Comparison of ENCODE assay signal across 22 mouse cellular contexts in genomic region chr17:57229851-57230727, GRCm38 (mm10). TPM values are rescaled to one million over a fixed set of nuclear protein-coding genes. Genes with fewer than 3 reads are reported as not detected.
DNase-seq lines count a peak whose midpoint lies in the region; ATAC-seq and TF ChIP-seq lines count a peak whose summit lies in the region.
"Had no signal": no experiment of that assay in that cellular context is flagged by ENCODE, and none has a peak within 500 bp of the region (broad histone marks: within the 10 kb centered on the region; RNA-seq: fewer than 3 reads in every experiment).

No protein-coding gene starts in this region.

- H3K36me3 ChIP-seq in lung, embryonic 16.5 days (ENCODE audit: control insufficient read depth, insufficient read depth, low read length), result peaks cover 6% of the 10 kb centered on the region; the same call in 1 of the 2 replicates
- peaks cover 9% of the 10 kb centered on the region for H3K36me3 ChIP-seq in hindbrain, embryonic 10.5 days
- H3K36me3 ChIP-seq in heart, embryonic 11.5 days (ENCODE audit: control insufficient read depth, insufficient read depth, low read length), result peaks cover 4% of the 10 kb centered on the region; the same call in 1 of the 2 replicates

- DNase-seq in gastrocnemius, adult 2 months, result peak; percentile 13
- DNase-seq in gastrocnemius, postnatal 10 days, result no peak
- no peak for DNase-seq in lung, postnatal 36 days
- DNase-seq in hindbrain, embryonic 10.5 days (ENCODE audit: low spot score), result no peak
- DNase-seq: cerebellum, adult 2 months; cerebellum, postnatal 36 days; thymus, postnatal 14 days had no signal

- H3K27ac ChIP-seq in gastrocnemius, adult 2 months, result peak overlapping the region; percentile 64
- H3K27ac ChIP-seq in lung, embryonic 16.5 days (ENCODE audit: low read length), result no peak overlapping the region
- peak overlapping the region; percentile 39; the same call in 1 of the 2 replicates for H3K27ac ChIP-seq in bone marrow, adult 2 months (ENCODE audit: control insufficient read depth, insufficient read depth, low read depth, low read length, poor library complexity)
- no peak overlapping the region for H3K27ac ChIP-seq in hindbrain, embryonic 10.5 days
- no peak overlapping the region for H3K27ac ChIP-seq in heart, embryonic 11.5 days (ENCODE audit: low read depth, low read length)
- H3K27ac ChIP-seq: embryonic facial prominence, embryonic 10.5 days; hindbrain, embryonic 12.5 days; layer of hippocampus, adult 2 months; liver, embryonic 14.5 days; midbrain, embryonic 10.5 days had no signal

- 75% methylated on average over 15 of the region's 15 CpGs for WGBS in lung, embryonic 16.5 days
- 37% methylated on average over 15 of the region's 15 CpGs for WGBS in bone marrow, adult 2 months
- WGBS in hindbrain, embryonic 10.5 days, result 80% methylated on average over 15 of the region's 15 CpGs
- 74% methylated on average over 15 of the region's 15 CpGs for WGBS in heart, embryonic 11.5 days (ENCODE audit: insufficient replicate concordance)

- ATAC-seq in lung, embryonic 16.5 days (ENCODE audit: low read depth), result peak; percentile 4; the same call in 1 of the 2 replicates
- ATAC-seq in megakaryocyte, adult 5-6 weeks (ENCODE audit: poor library complexity, severe bottlenecking), result 0 out of 2 replicates have a peak, but pooled peaks have one; percentile 27
- ATAC-seq in heart, embryonic 11.5 days (replicated peaks; ENCODE audit: insufficient number of reproducible peaks, low FRiP score, low TSS enrichment), result no peak

- H3K9ac ChIP-seq in lung, embryonic 16.5 days (ENCODE audit: low read length), result no peak overlapping the region
- no peak overlapping the region for H3K9ac ChIP-seq in heart, embryonic 11.5 days (ENCODE audit: low read depth, low read length)
- H3K9ac ChIP-seq: hindbrain, embryonic 12.5 days; liver, embryonic 14.5 days had no signal

- no peaks in the 10 kb centered on the region for H3K9me3 ChIP-seq in lung, embryonic 16.5 days (ENCODE audit: control insufficient read depth, low read length)
- no peaks in the 10 kb centered on the region for H3K9me3 ChIP-seq in hindbrain, embryonic 10.5 days
- H3K9me3 ChIP-seq in heart, embryonic 11.5 days (replicated peaks; ENCODE audit: control insufficient read depth, low read length), result no peaks in the 10 kb centered on the region
- H3K9me3 ChIP-seq: embryonic facial prominence, embryonic 10.5 days; hindbrain, embryonic 12.5 days; midbrain, embryonic 10.5 days had no signal

- no peaks in the 10 kb centered on the region for H3K27me3 ChIP-seq in lung, embryonic 16.5 days (ENCODE audit: control insufficient read depth, insufficient read depth, low read depth, low read length)
- no peaks in the 10 kb centered on the region for H3K27me3 ChIP-seq in hindbrain, embryonic 10.5 days (ENCODE audit: insufficient read depth, poor library complexity, severe bottlenecking)
- H3K27me3 ChIP-seq in heart, embryonic 11.5 days (ENCODE audit: control insufficient read depth, insufficient read depth, low read length), result no peaks in the 10 kb centered on the region
- H3K27me3 ChIP-seq: hindbrain, embryonic 12.5 days had no signal

- TF ChIP-seq CTCF in gastrocnemius, adult 2 months (IDR thresholded peaks at IDR 0.05), result no peak
- TF ChIP-seq CTCF in bone marrow, adult 2 months (IDR thresholded peaks at IDR 0.05; ENCODE audit: control insufficient read depth, insufficient read depth, low read length), result no peak

- no peak for TF ChIP-seq POLR2A in bone marrow, adult 2 months (IDR thresholded peaks at IDR 0.05; ENCODE audit: borderline replicate concordance, control insufficient read depth, low read depth, low read length)

- H3K4me1 ChIP-seq in lung, embryonic 16.5 days (replicated peaks; ENCODE audit: control insufficient read depth, insufficient read depth, low read length), result peaks cover 11% of the 10 kb centered on the region; the same call in 1 of the 2 replicates
- H3K4me1 ChIP-seq in bone marrow, adult 2 months (ENCODE audit: control insufficient read depth, insufficient read depth, low read length), result peaks cover 9% of the 10 kb centered on the region
- H3K4me1 ChIP-seq in hindbrain, embryonic 10.5 days (replicated peaks), result no peaks in the 10 kb centered on the region; the same call in 1 of the 2 replicates
- H3K4me1 ChIP-seq in heart, embryonic 11.5 days (ENCODE audit: control insufficient read depth, insufficient read depth, low read length), result no peaks in the 10 kb centered on the region
- H3K4me1 ChIP-seq: hindbrain, embryonic 12.5 days; midbrain, embryonic 10.5 days had no signal

- H3K4me2 ChIP-seq in lung, embryonic 16.5 days (ENCODE audit: low read depth, low read length), result no peak overlapping the region
- H3K4me2 ChIP-seq in heart, embryonic 11.5 days, result no peak overlapping the region
- H3K4me2 ChIP-seq: hindbrain, embryonic 12.5 days had no signal

- no peak overlapping the region for H3K4me3 ChIP-seq in gastrocnemius, adult 2 months
- no peak overlapping the region for H3K4me3 ChIP-seq in lung, embryonic 16.5 days (ENCODE audit: low read length)
- H3K4me3 ChIP-seq in bone marrow, adult 2 months (replicated peaks; ENCODE audit: control insufficient read depth, low read depth, low read length), result no peak overlapping the region
- H3K4me3 ChIP-seq in hindbrain, embryonic 10.5 days, result no peak overlapping the region
- no peak overlapping the region for H3K4me3 ChIP-seq in heart, embryonic 11.5 days (ENCODE audit: low read depth, low read length)
- H3K4me3 ChIP-seq: embryonic facial prominence, embryonic 10.5 days; hindbrain, embryonic 12.5 days; layer of hippocampus, adult 2 months; midbrain, embryonic 10.5 days had no signal

- intact Hi-C loops in gastrocnemius, adult 2 months (cut with DNase I), result no loop called here

RNA-seq across cellular contexts. Expression of gene C3, which starts 2.2 kb away (rescaled TPM):
- 10 to 100 TPM; 10.3 to 24.5 TPM for total RNA-seq in gastrocnemius, adult 2 months (2021)
- 1 to 10 TPM; 1.6 to 3.5 TPM for total RNA-seq in gastrocnemius, postnatal 10 days (2021)
- polyA plus RNA-seq in lung, embryonic 16.5 days (2015; fragmentation: Nextera tagmentation; extraction: Ambion mirVana), result 3.2 and 8.4 TPM in 2 replicates
- polyA plus RNA-seq in bone marrow, adult 2 months (2011; ENCODE audit: insufficient read depth, insufficient read length, low replicate concordance, missing spikeins), result 68.1 and 221 TPM in 2 replicates
- 699 and 776 TPM in 2 replicates for total RNA-seq in megakaryocyte, adult 5-6 weeks (2015)
- 1,145 and 1,156 TPM in 2 replicates for total RNA-seq in megakaryocyte, adult 5-6 weeks (2017)
- polyA plus RNA-seq in hindbrain, embryonic 10.5 days (2016; fragmentation: Nextera tagmentation; extraction: Ambion mirVana), result 0.09 and 0.12 TPM in 2 replicates
- 1.3 and 1.6 TPM in 2 replicates for polyA plus RNA-seq in heart, embryonic 11.5 days (2014; fragmentation: Nextera tagmentation; extraction: Ambion mirVana)
- polyA plus RNA-seq: forebrain, embryonic 11.5 days; midbrain, embryonic 10.5 days had no signal

RNA-seq across cellular contexts. Expression of gene Gpr108, which starts 18.2 kb away (rescaled TPM):
- 10 to 100 TPM; 24.0 to 24.4 TPM for total RNA-seq in gastrocnemius, adult 2 months (2021)
- 10 to 100 TPM; 22.0 to 23.8 TPM for total RNA-seq in gastrocnemius, postnatal 10 days (2021)
- polyA plus RNA-seq in lung, embryonic 16.5 days (2015; fragmentation: Nextera tagmentation; extraction: Ambion mirVana), result 41.0 and 44.2 TPM in 2 replicates
- 15.7 and 37.5 TPM in 2 replicates for polyA plus RNA-seq in bone marrow, adult 2 months (2011; ENCODE audit: insufficient read depth, insufficient read length, low replicate concordance, missing spikeins)
- 36.6 and 39.1 TPM in 2 replicates for total RNA-seq in megakaryocyte, adult 5-6 weeks (2015)
- total RNA-seq in megakaryocyte, adult 5-6 weeks (2017), result 36.6 and 37.7 TPM in 2 replicates
- 24.3 and 25.4 TPM in 2 replicates for polyA plus RNA-seq in hindbrain, embryonic 10.5 days (2016; fragmentation: Nextera tagmentation; extraction: Ambion mirVana)
- 24.0 and 24.7 TPM in 2 replicates for polyA plus RNA-seq in heart, embryonic 11.5 days (2014; fragmentation: Nextera tagmentation; extraction: Ambion mirVana)

RNA-seq across cellular contexts. Expression of gene Trip10, which starts 19.2 kb away (rescaled TPM):
- total RNA-seq in gastrocnemius, adult 2 months (2021), result 100 to 1,000 TPM; 170 to 176 TPM
- total RNA-seq in gastrocnemius, postnatal 10 days (2021), result 10 to 100 TPM; 69.1 to 74.4 TPM
- polyA plus RNA-seq in lung, embryonic 16.5 days (2015; fragmentation: Nextera tagmentation; extraction: Ambion mirVana), result 53.1 and 54.1 TPM in 2 replicates
- 7.0 and 15.4 TPM in 2 replicates for polyA plus RNA-seq in bone marrow, adult 2 months (2011; ENCODE audit: insufficient read depth, insufficient read length, low replicate concordance, missing spikeins)
- total RNA-seq in megakaryocyte, adult 5-6 weeks (2015), result 3.6 and 5.4 TPM in 2 replicates
- 9.0 and 9.4 TPM in 2 replicates for total RNA-seq in megakaryocyte, adult 5-6 weeks (2017)
- polyA plus RNA-seq in hindbrain, embryonic 10.5 days (2016; fragmentation: Nextera tagmentation; extraction: Ambion mirVana), result 28.1 and 37.9 TPM in 2 replicates
- polyA plus RNA-seq in heart, embryonic 11.5 days (2014; fragmentation: Nextera tagmentation; extraction: Ambion mirVana), result 35.1 and 36.9 TPM in 2 replicates

RNA-seq across cellular contexts. Expression of gene Tnfsf14, which starts 36.1 kb away (rescaled TPM):
- total RNA-seq in gastrocnemius, adult 2 months (2021), result not detected
- under 1 TPM in 1 of 2 experiments, not detected in 1; 0.14 TPM for total RNA-seq in gastrocnemius, postnatal 10 days (2021)
- polyA plus RNA-seq in lung, embryonic 16.5 days (2015; fragmentation: Nextera tagmentation; extraction: Ambion mirVana), result 0.26 and 0.29 TPM in 2 replicates
- 7.0 and 12.8 TPM in 2 replicates for polyA plus RNA-seq in bone marrow, adult 2 months (2011; ENCODE audit: insufficient read depth, insufficient read length, low replicate concordance, missing spikeins)
- 5.5 and 6.3 TPM in 2 replicates for total RNA-seq in megakaryocyte, adult 5-6 weeks (2015)
- 15.6 and 15.7 TPM in 2 replicates for total RNA-seq in megakaryocyte, adult 5-6 weeks (2017)
- 0.18 TPM in 1 of 2 replicates, not detected in the other for polyA plus RNA-seq in hindbrain, embryonic 10.5 days (2016; fragmentation: Nextera tagmentation; extraction: Ambion mirVana)
- polyA plus RNA-seq in heart, embryonic 11.5 days (2014; fragmentation: Nextera tagmentation; extraction: Ambion mirVana), result 0.27 and 0.46 TPM in 2 replicates
- total RNA-seq: gastrocnemius, adult 8-10 months; layer of hippocampus, adult 2 months; left cerebral cortex, postnatal 25 days; midbrain, postnatal 0 days had no signal
- polyA plus RNA-seq: cerebellum, adult 2 months; embryonic facial prominence, embryonic 10.5 days; heart, postnatal 0 days; hindbrain, embryonic 12.5 days; midbrain, postnatal 0 days; testis, adult 2 months had no signal

RNA-seq across cellular contexts. Expression of gene Vav1, which starts 48.8 kb away (rescaled TPM):
- total RNA-seq in gastrocnemius, adult 2 months (2021), result under 1 TPM; 0.46 to 0.56 TPM
- total RNA-seq in gastrocnemius, postnatal 10 days (2021), result 1 to 10 TPM; 1.5 to 2.4 TPM
- 3.9 and 6.4 TPM in 2 replicates for polyA plus RNA-seq in lung, embryonic 16.5 days (2015; fragmentation: Nextera tagmentation; extraction: Ambion mirVana)
- 67.9 and 112 TPM in 2 replicates for polyA plus RNA-seq in bone marrow, adult 2 months (2011; ENCODE audit: insufficient read depth, insufficient read length, low replicate concordance, missing spikeins)
- total RNA-seq in megakaryocyte, adult 5-6 weeks (2015), result 84.7 and 92.2 TPM in 2 replicates
- 307 and 321 TPM in 2 replicates for total RNA-seq in megakaryocyte, adult 5-6 weeks (2017)
- polyA plus RNA-seq in hindbrain, embryonic 10.5 days (2016; fragmentation: Nextera tagmentation; extraction: Ambion mirVana), result 2.0 and 2.2 TPM in 2 replicates
- polyA plus RNA-seq in heart, embryonic 11.5 days (2014; fragmentation: Nextera tagmentation; extraction: Ambion mirVana), result 1.7 and 2.2 TPM in 2 replicates

Comparison
In these comparisons a context has a peak if more than half of its experiments do, and no peak if none do; other contexts are left out.
1. H3K27ac ChIP-seq: peak in gastrocnemius, adult 2 months (single experiment) and bone marrow, adult 2 months (single experiment); none in lung, embryonic 16.5 days (single experiment), hindbrain, embryonic 10.5 days (single experiment) and heart, embryonic 11.5 days (single experiment).